ENCODE assay signal across 10 mouse cellular contexts in the genomic region with DNA sequence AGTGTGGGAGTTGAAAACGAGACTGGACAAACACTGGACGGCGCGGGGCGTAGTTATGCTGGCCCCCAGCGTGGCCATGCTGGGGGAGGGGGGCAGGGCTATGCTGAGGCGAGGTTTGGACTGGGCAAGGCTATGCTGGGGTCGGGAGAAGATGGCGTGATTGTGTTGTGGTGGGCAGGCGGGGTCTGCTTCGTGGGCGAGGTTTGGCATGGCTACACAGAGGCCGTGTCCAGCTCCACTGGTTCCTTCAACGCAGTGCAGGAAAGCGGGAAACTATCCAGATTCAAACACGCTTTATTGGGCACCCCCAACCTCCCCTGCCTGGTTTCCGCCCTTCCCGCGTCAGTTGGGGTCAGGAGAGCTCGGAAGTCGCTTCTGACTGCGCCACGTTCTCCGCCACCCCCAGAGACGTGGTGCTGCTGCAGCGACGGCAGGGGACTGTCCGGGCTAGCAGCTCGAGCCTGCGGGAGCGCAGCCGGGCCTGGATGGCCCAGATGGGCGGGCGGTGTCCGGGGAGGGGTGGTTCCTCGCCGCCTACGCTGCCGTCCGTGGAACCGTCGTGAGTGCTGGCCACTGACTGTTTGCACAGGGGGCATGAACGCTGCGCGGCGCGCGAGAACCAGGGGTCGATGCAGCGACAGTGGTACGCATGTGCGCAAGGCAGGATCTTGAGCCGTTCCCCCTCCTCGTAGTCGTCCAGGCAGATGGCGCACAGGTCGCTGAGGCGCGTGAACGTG. TPM values are rescaled to one million over a fixed set of nuclear protein-coding genes. Genes with fewer than 3 reads are reported as not detected.
DNase-seq lines count a peak whose midpoint lies in the region; ATAC-seq and TF ChIP-seq lines count a peak whose summit lies in the region.
"Had no signal": no experiment of that assay in that cellular context is flagged by ENCODE, and none has a peak within 500 bp of the region (broad histone marks: within the 10 kb centered on the region; RNA-seq: fewer than 3 reads in every experiment).

No protein-coding gene starts in this region.

- H3K9ac ChIP-seq in heart, embryonic 11.5 days (ENCODE audit: low read depth, low read length), result no peak overlapping the region
- H3K9ac ChIP-seq in ES-E14 (ENCODE audit: insufficient read depth, low read depth, low read length, poor library complexity, severe bottlenecking), result peak overlapping the region; percentile 23
- peak overlapping the region; percentile 39 for H3K9ac ChIP-seq in forebrain, embryonic 16.5 days (replicated peaks; ENCODE audit: low read depth, low read length)
- no peak overlapping the region for H3K9ac ChIP-seq in midbrain, embryonic 11.5 days (ENCODE audit: low read length)

- ATAC-seq in heart, embryonic 11.5 days (replicated peaks; ENCODE audit: insufficient number of reproducible peaks, low FRiP score, low TSS enrichment), result no peak
- no peak for ATAC-seq in forebrain, embryonic 16.5 days
- no peak for ATAC-seq in midbrain, embryonic 11.5 days (ENCODE audit: low FRiP score)

- H3K4me2 ChIP-seq in heart, embryonic 11.5 days, result peak overlapping the region; percentile 46
- peak overlapping the region; percentile 46 for H3K4me2 ChIP-seq in forebrain, embryonic 16.5 days (ENCODE audit: low read length)
- peak overlapping the region; percentile 22 for H3K4me2 ChIP-seq in midbrain, embryonic 11.5 days

- 10% methylated on average over 60 of the region's 60 CpGs for WGBS in heart, embryonic 11.5 days (ENCODE audit: insufficient replicate concordance)
- 11% methylated on average over 52 of the region's 60 CpGs for WGBS in forebrain, embryonic 16.5 days
- WGBS in midbrain, embryonic 11.5 days, result 9% methylated on average over 60 of the region's 60 CpGs

- DNase-seq in heart, adult 9 months (ENCODE audit: low spot score in 2 of 2), result no peak
- DNase-seq in ES-E14 (ENCODE audit: low read depth, low spot score), result no peak
- peak; percentile 91 for DNase-seq in midbrain, embryonic 11.5 days (ENCODE audit: low spot score, missing footprints)
- DNase-seq in adrenal gland, postnatal 14 days, result no peak
- no peak for DNase-seq in ovary, postnatal 10 days (ENCODE audit: low spot score)
- DNase-seq in kidney, adult 9 months, result no peak

- in situ Hi-C loops in ES-E14 (cut with MboI; ENCODE audit: low sequenced_read_pairs in 2 of 2, unreplicated experiment in 2 of 2), result no loop called here

- peaks cover 4% of the 10 kb centered on the region; the same call in 1 of the 2 replicates for H3K9me3 ChIP-seq in heart, embryonic 11.5 days (replicated peaks; ENCODE audit: control insufficient read depth, low read length)
- no peaks in the 10 kb centered on the region for H3K9me3 ChIP-seq in ES-E14 (ENCODE audit: control insufficient read depth, insufficient read depth, low read depth, low read length)
- H3K9me3 ChIP-seq in forebrain, embryonic 16.5 days (ENCODE audit: control insufficient read depth, low read length), result no peaks in the 10 kb centered on the region
- H3K9me3 ChIP-seq in midbrain, embryonic 11.5 days (ENCODE audit: control insufficient read depth, low read length), result no peaks in the 10 kb centered on the region

- H3K36me3 ChIP-seq in heart, embryonic 11.5 days (ENCODE audit: control insufficient read depth, insufficient read depth, low read length), result no peaks in the 10 kb centered on the region
- H3K36me3 ChIP-seq in ES-E14 (ENCODE audit: control insufficient read depth, insufficient read depth, low read length, poor library complexity, severe bottlenecking), result no peaks in the 10 kb centered on the region
- H3K36me3 ChIP-seq in forebrain, embryonic 16.5 days (ENCODE audit: control insufficient read depth, insufficient read depth), result no peaks in the 10 kb centered on the region
- no peaks in the 10 kb centered on the region for H3K36me3 ChIP-seq in midbrain, embryonic 11.5 days (ENCODE audit: control insufficient read depth, insufficient read depth, low read length)

- peak overlapping the region; percentile 33 for H3K4me3 ChIP-seq in heart, embryonic 11.5 days (ENCODE audit: low read depth, low read length)
- H3K4me3 ChIP-seq in ES-E14 (ENCODE audit: insufficient read depth in 1 of 2, low read depth in 1 of 2, low read length in 2 of 2, poor library complexity in 1 of 2, severe bottlenecking in 1 of 2), result peak overlapping the region; percentile 52 to 56; a peak in 3 of 4 replicates
- H3K4me3 ChIP-seq in forebrain, embryonic 16.5 days (replicated peaks; ENCODE audit: low read length), result peak overlapping the region; percentile 27
- peak overlapping the region; percentile 15 for H3K4me3 ChIP-seq in midbrain, embryonic 11.5 days (ENCODE audit: low read depth, low read length)

- H3K27ac ChIP-seq in heart, embryonic 11.5 days (ENCODE audit: low read depth, low read length), result no peak overlapping the region
- H3K27ac ChIP-seq in ES-E14 (ENCODE audit: insufficient read depth, low read depth, low read length, poor library complexity, severe bottlenecking), result no peak overlapping the region
- H3K27ac ChIP-seq in forebrain, embryonic 16.5 days (ENCODE audit: low read length), result peak overlapping the region; percentile 98; the same call in 1 of the 2 replicates
- no peak overlapping the region for H3K27ac ChIP-seq in midbrain, embryonic 11.5 days (ENCODE audit: low read depth, low read length)

- peaks cover 67% of the 10 kb centered on the region for H3K27me3 ChIP-seq in heart, embryonic 11.5 days (ENCODE audit: control insufficient read depth, insufficient read depth, low read length)
- no peaks in the 10 kb centered on the region for H3K27me3 ChIP-seq in forebrain, embryonic 16.5 days (replicated peaks; ENCODE audit: control insufficient read depth, insufficient read depth, low read length)
- H3K27me3 ChIP-seq in midbrain, embryonic 11.5 days (ENCODE audit: control insufficient read depth, insufficient read depth, low read length), result peaks cover 38% of the 10 kb centered on the region

- H3K4me1 ChIP-seq in heart, embryonic 11.5 days (ENCODE audit: control insufficient read depth, insufficient read depth, low read length), result peaks cover 6% of the 10 kb centered on the region
- H3K4me1 ChIP-seq in ES-E14 (ENCODE audit: control insufficient read depth in 2 of 2, insufficient read depth in 2 of 2, low read length in 2 of 2, poor library complexity in 1 of 2), result peaks cover 3 to 15% of the 10 kb centered on the region in 2 experiments; a peak in 3 of 4 replicates
- H3K4me1 ChIP-seq in forebrain, embryonic 16.5 days (replicated peaks; ENCODE audit: control insufficient read depth, insufficient read depth, low read length), result peaks cover 65% of the 10 kb centered on the region
- peaks cover 10% of the 10 kb centered on the region; the same call in 1 of the 2 replicates for H3K4me1 ChIP-seq in midbrain, embryonic 11.5 days (ENCODE audit: control insufficient read depth, insufficient read depth, low read length)

TF ChIP-seq in ES-E14, 5 proteins besides CTCF, POLR2A, EP300 and RAD21:
- TF ChIP-seq CHD2 (IDR thresholded peaks at IDR 0.05; ENCODE audit: low read depth, low read length) (no peak), ZC3H11A (IDR thresholded peaks at IDR 0.05; ENCODE audit: borderline replicate concordance, low read depth, low read length) (no peak)

RNA-seq across cellular contexts. Expression of a gene that starts 1.1 kb away (rescaled TPM):
- polyA plus RNA-seq in heart, embryonic 11.5 days (2014; fragmentation: Nextera tagmentation; extraction: Ambion mirVana), result not detected in 2 replicates
- total RNA-seq in ES-E14 (2012; rRNA removed), result not detected in 2 replicates
- 0.21 TPM in 1 of 2 replicates, not detected in the other for polyA plus RNA-seq in forebrain, embryonic 16.5 days (2015; fragmentation: Nextera tagmentation; extraction: Ambion mirVana)
- not detected in 2 replicates for polyA plus RNA-seq in midbrain, embryonic 11.5 days (2014; fragmentation: Nextera tagmentation; extraction: Ambion mirVana)
- not detected in 2 replicates for total RNA-seq in adrenal gland, postnatal 14 days (2021)
- total RNA-seq: CH12.LX; neutrophil, adult 5-6 weeks had no signal

RNA-seq across cellular contexts. Expression of a gene that starts 34.9 kb away (rescaled TPM):
- 53.0 and 58.1 TPM in 2 replicates for polyA plus RNA-seq in heart, embryonic 11.5 days (2014; fragmentation: Nextera tagmentation; extraction: Ambion mirVana)
- 128 and 197 TPM in 2 replicates for total RNA-seq in ES-E14 (2012; rRNA removed)
- polyA plus RNA-seq in forebrain, embryonic 16.5 days (2015; fragmentation: Nextera tagmentation; extraction: Ambion mirVana), result 359 and 391 TPM in 2 replicates
- 115 and 125 TPM in 2 replicates for polyA plus RNA-seq in midbrain, embryonic 11.5 days (2014; fragmentation: Nextera tagmentation; extraction: Ambion mirVana)
- total RNA-seq in adrenal gland, postnatal 14 days (2021), result 97.0 and 102 TPM in 2 replicates

RNA-seq across cellular contexts. Expression of a gene that starts 43.0 kb away (rescaled TPM):
- 0.28 and 0.62 TPM in 2 replicates for polyA plus RNA-seq in heart, embryonic 11.5 days (2014; fragmentation: Nextera tagmentation; extraction: Ambion mirVana)
- 1.5 and 2.6 TPM in 2 replicates for total RNA-seq in ES-E14 (2012; rRNA removed)
- 0.51 and 0.92 TPM in 2 replicates for polyA plus RNA-seq in forebrain, embryonic 16.5 days (2015; fragmentation: Nextera tagmentation; extraction: Ambion mirVana)
- 0.45 and 0.58 TPM in 2 replicates for polyA plus RNA-seq in midbrain, embryonic 11.5 days (2014; fragmentation: Nextera tagmentation; extraction: Ambion mirVana)
- total RNA-seq in adrenal gland, postnatal 14 days (2021), result 0.70 and 1.3 TPM in 2 replicates

Comparison
In these comparisons a context has a peak if more than half of its experiments do, and no peak if none do; other contexts are left out.
1. H3K9ac ChIP-seq: peak in ES-E14 (single experiment) and forebrain, embryonic 16.5 days (single experiment); none in heart, embryonic 11.5 days (single experiment) and midbrain, embryonic 11.5 days (single experiment).
2. Peak in every context shown above with its lines, with median percentiles within 50 percentile points of each other: H3K4me2 ChIP-seq and H3K4me3 ChIP-seq.